Mouse (Mus musculus) heart, adult 2 months (tissue): Measurements from ENCODE around the gene Zfhx3.

ENCODE experiments used
- CTCF ChIP-seq: fragments of 200-600 bp; IDR thresholded peaks from 2 replicates; pipeline ENCODE4 v1.8.1; 2022; ENCODE audit warnings: antibody characterized with exemption, mild to moderate bottlenecking, moderate library complexity
- EP300 ChIP-seq: fragments of 200-500 bp; IDR thresholded peaks from 2 replicates; pipeline ENCODE4 v1.6.1; 2011; ENCODE audit warnings: low read depth, low read length, control low read depth; ENCODE audit not compliant: insufficient read depth
- POLR2A ChIP-seq: fragments of 200-500 bp; IDR thresholded peaks from 2 replicates; pipeline ENCODE4 v1.6.1; 2011; ENCODE audit warnings: mild to moderate bottlenecking, low read depth, low read length, control low read depth; ENCODE audit not compliant: insufficient read depth

DNA sequence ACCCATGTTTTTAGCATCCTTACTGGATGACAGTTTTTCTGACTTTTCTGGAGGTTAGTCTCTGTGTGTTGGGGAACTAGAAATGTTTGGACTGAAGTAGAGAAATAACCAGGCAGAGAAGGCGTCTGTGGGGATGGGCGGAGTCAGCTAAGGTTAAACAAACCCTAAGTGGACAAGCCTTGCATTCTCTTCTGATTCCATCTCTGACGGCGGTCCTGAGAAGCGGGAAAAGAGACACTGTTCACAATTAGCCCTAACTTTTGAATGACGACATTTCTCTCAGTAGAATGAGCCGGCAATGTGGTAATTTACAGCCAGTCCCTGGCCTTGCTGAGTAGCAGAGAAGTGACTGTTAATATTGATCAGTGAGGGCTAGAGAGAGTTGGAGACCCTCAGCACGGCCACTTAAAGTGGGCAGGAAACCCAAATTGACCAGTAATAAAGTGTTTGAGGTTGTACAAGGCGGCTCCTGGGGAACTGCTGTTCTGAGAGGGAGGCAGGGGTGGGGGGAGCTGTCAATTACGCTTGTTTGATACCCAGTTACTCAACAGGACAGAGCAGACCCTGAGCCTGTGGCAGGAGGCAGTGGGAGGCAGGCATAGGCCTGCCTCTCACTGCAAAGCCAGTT is 162.1 kb downstream of the Zfhx3 start:
- TF ChIP-seq CTCF (no peak), EP300 (no peak), POLR2A (no peak)
